ENCODE assay signal across 12 mouse cellular contexts in genomic region chr5:24472884-24473619, GRCm38 (mm10). TPM values are rescaled to one million over a fixed set of nuclear protein-coding genes. Genes with fewer than 3 reads are reported as not detected.
DNase-seq lines count a peak whose midpoint lies in the region; ATAC-seq and TF ChIP-seq lines count a peak whose summit lies in the region.
"Had no signal": no experiment of that assay in that cellular context is flagged by ENCODE, and none has a peak within 500 bp of the region (broad histone marks: within the 10 kb centered on the region; RNA-seq: fewer than 3 reads in every experiment).

No protein-coding gene starts in this region.

- no peak for TF ChIP-seq POLR2A in ES-Bruce4 (IDR thresholded peaks at IDR 0.05; ENCODE audit: insufficient read depth, low read length)

- ATAC-seq in kidney, embryonic 15.5 days (replicated peaks; ENCODE audit: low FRiP score): no peak
- no peak for ATAC-seq in limb, embryonic 15.5 days (ENCODE audit: insufficient number of reproducible peaks, low FRiP score, low TSS enrichment, low read depth)
- ATAC-seq: hindbrain, postnatal 0 days had no signal

- TF ChIP-seq EP300 in ES-Bruce4 (IDR thresholded peaks at IDR 0.05; ENCODE audit: insufficient read depth, low read depth, low read length): no peak

- no peak overlapping the region for H3K9ac ChIP-seq in kidney, embryonic 15.5 days
- H3K9ac ChIP-seq in ES-Bruce4 (ENCODE audit: low read depth, poor library complexity, severe bottlenecking): no peak overlapping the region
- no peak overlapping the region for H3K9ac ChIP-seq in limb, embryonic 15.5 days

- H3K4me2 ChIP-seq in kidney, embryonic 15.5 days: 0 out of 2 replicates have a peak overlapping the region, but pooled peaks have one; percentile 89
- peak overlapping the region; percentile 23; the same call in 1 of the 2 replicates for H3K4me2 ChIP-seq in limb, embryonic 15.5 days

- peaks cover 17% of the 10 kb centered on the region for H3K36me3 ChIP-seq in kidney, embryonic 15.5 days
- no peaks in the 10 kb centered on the region; the same call in 1 of the 2 replicates for H3K36me3 ChIP-seq in ES-Bruce4 (ENCODE audit: control insufficient read depth, insufficient read depth, low read length, poor library complexity, severe bottlenecking)
- peaks cover 25% of the 10 kb centered on the region for H3K36me3 ChIP-seq in limb, embryonic 15.5 days

- TF ChIP-seq CTCF in ES-Bruce4 (IDR thresholded peaks at IDR 0.05; ENCODE audit: low read depth, low read length): no peak

- H3K4me3 ChIP-seq in kidney, embryonic 15.5 days (replicated peaks): no peak overlapping the region
- no peak overlapping the region for H3K4me3 ChIP-seq in ES-Bruce4 (ENCODE audit: low read depth, low read length)
- no peak overlapping the region for H3K4me3 ChIP-seq in limb, embryonic 15.5 days

- 45% methylated on average over 6 of the region's 7 CpGs for WGBS in kidney, embryonic 15.5 days
- 33% methylated on average over 7 of the region's 7 CpGs for WGBS in limb, embryonic 15.5 days

- H3K27ac ChIP-seq in kidney, embryonic 15.5 days: no peak overlapping the region
- peak overlapping the region; percentile 47 for H3K27ac ChIP-seq in ES-Bruce4 (ENCODE audit: insufficient read depth, low read length)
- peak overlapping the region; percentile 81 for H3K27ac ChIP-seq in limb, embryonic 15.5 days
- H3K27ac ChIP-seq: hindbrain, postnatal 0 days had no signal

- DNase-seq in kidney, postnatal 25 days: no peak
- peak; percentile 81 for DNase-seq in R1 (ENCODE audit: low read depth, low spot score)
- no peak for DNase-seq in spleen, adult 18-20 months
- no peak for DNase-seq in urinary bladder, adult 18-20 months (ENCODE audit: low spot score in 2 of 2)
- DNase-seq: adrenal gland, postnatal 10 days; gastrocnemius, postnatal 25 days; right cerebral cortex, postnatal 25 days; thymus, adult 2 months had no signal

- H3K27me3 ChIP-seq in kidney, embryonic 15.5 days: peaks cover 30% of the 10 kb centered on the region
- no peaks in the 10 kb centered on the region for H3K27me3 ChIP-seq in ES-Bruce4 (ENCODE audit: control insufficient read depth, insufficient read depth, low read length, poor library complexity, severe bottlenecking)
- peaks cover 13% of the 10 kb centered on the region; the same call in 1 of the 2 replicates for H3K27me3 ChIP-seq in limb, embryonic 15.5 days

- peaks cover 42% of the 10 kb centered on the region for H3K4me1 ChIP-seq in kidney, embryonic 15.5 days
- peaks cover 6% of the 10 kb centered on the region for H3K4me1 ChIP-seq in ES-Bruce4 (ENCODE audit: control insufficient read depth, insufficient read depth, low read length)
- peaks cover 52% of the 10 kb centered on the region for H3K4me1 ChIP-seq in limb, embryonic 15.5 days

- no peaks in the 10 kb centered on the region for H3K9me3 ChIP-seq in kidney, embryonic 15.5 days (replicated peaks)
- H3K9me3 ChIP-seq in ES-Bruce4 (replicated peaks; ENCODE audit: control insufficient read depth, insufficient read depth, low read length, poor library complexity, severe bottlenecking): no peaks in the 10 kb centered on the region
- H3K9me3 ChIP-seq in limb, embryonic 15.5 days: no peaks in the 10 kb centered on the region

RNA-seq across cellular contexts. Expression of gene Agap3, which starts 21.1 kb away (rescaled TPM):
- polyA plus RNA-seq in kidney, embryonic 15.5 days (2015; fragmentation: Nextera tagmentation; extraction: Ambion mirVana): 18.8 and 21.0 TPM in 2 replicates
- 76.8 and 79.9 TPM in 2 replicates for polyA plus RNA-seq in ES-Bruce4 (2011; ENCODE audit: insufficient read depth, insufficient read length, low read depth, missing spikeins)
- polyA plus RNA-seq in limb, embryonic 15.5 days (2015; fragmentation: Nextera tagmentation; extraction: Ambion mirVana): 32.4 and 34.1 TPM in 2 replicates

RNA-seq across cellular contexts. Expression of gene Tmub1, which starts 25.4 kb away (rescaled TPM):
- polyA plus RNA-seq in kidney, embryonic 15.5 days (2015; fragmentation: Nextera tagmentation; extraction: Ambion mirVana): 25.2 and 26.5 TPM in 2 replicates
- 4.8 and 7.7 TPM in 2 replicates for polyA plus RNA-seq in ES-Bruce4 (2011; ENCODE audit: insufficient read depth, insufficient read length, low read depth, missing spikeins)
- polyA plus RNA-seq in limb, embryonic 15.5 days (2015; fragmentation: Nextera tagmentation; extraction: Ambion mirVana): 21.3 and 23.9 TPM in 2 replicates

RNA-seq across cellular contexts. Expression of gene Fastk, which starts 28.0 kb away (rescaled TPM):
- 116 and 125 TPM in 2 replicates for polyA plus RNA-seq in kidney, embryonic 15.5 days (2015; fragmentation: Nextera tagmentation; extraction: Ambion mirVana)
- polyA plus RNA-seq in ES-Bruce4 (2011; ENCODE audit: insufficient read depth, insufficient read length, low read depth, missing spikeins): 51.6 and 59.8 TPM in 2 replicates
- 108 and 130 TPM in 2 replicates for polyA plus RNA-seq in limb, embryonic 15.5 days (2015; fragmentation: Nextera tagmentation; extraction: Ambion mirVana)

RNA-seq across cellular contexts. Expression of gene Slc4a2, which starts 49.4 kb away (rescaled TPM):
- 42.3 and 42.7 TPM in 2 replicates for polyA plus RNA-seq in kidney, embryonic 15.5 days (2015; fragmentation: Nextera tagmentation; extraction: Ambion mirVana)
- polyA plus RNA-seq in ES-Bruce4 (2011; ENCODE audit: insufficient read depth, insufficient read length, low read depth, missing spikeins): 11.3 and 12.6 TPM in 2 replicates
- 36.7 and 40.0 TPM in 2 replicates for polyA plus RNA-seq in limb, embryonic 15.5 days (2015; fragmentation: Nextera tagmentation; extraction: Ambion mirVana)

RNA-seq across cellular contexts. Expression of gene Cdk5, which starts 49.7 kb away (rescaled TPM):
- 50.1 and 52.2 TPM in 2 replicates for polyA plus RNA-seq in kidney, embryonic 15.5 days (2015; fragmentation: Nextera tagmentation; extraction: Ambion mirVana)
- polyA plus RNA-seq in ES-Bruce4 (2011; ENCODE audit: insufficient read depth, insufficient read length, low read depth, missing spikeins): 30.9 and 34.0 TPM in 2 replicates
- 48.6 and 54.9 TPM in 2 replicates for polyA plus RNA-seq in limb, embryonic 15.5 days (2015; fragmentation: Nextera tagmentation; extraction: Ambion mirVana)
